Mouse (Mus musculus): ENCODE measurements at regions not wholly inside any gene's neighbourhood (a gene's known extent, or its start where the extent isn't known, plus 50 kb on each side); places are given as distances from the start of the nearest gene placed in this dataset.

GRCm38 (mm10) chr2:138045933-138046642 is 210.3 kb upstream of the Btbd3 start:
- H3K27me3 ChIP-seq (ENCODE audit: insufficient read depth, poor library complexity, severe bottlenecking), result no peaks in the 10 kb centered on the region
- H3K4me3 ChIP-seq, result no peak overlapping the region
- 47% methylated on average over 5 of the region's 5 CpGs for WGBS
- H3K4me1 ChIP-seq, result peaks cover 5% of the 10 kb centered on the region
- no peak overlapping the region for H3K27ac ChIP-seq
- no peak for DNase-seq (ENCODE audit: low spot score)
- H3K36me3 ChIP-seq, result no peaks in the 10 kb centered on the region
- H3K9me3 ChIP-seq, result no peaks in the 10 kb centered on the region

DNA sequence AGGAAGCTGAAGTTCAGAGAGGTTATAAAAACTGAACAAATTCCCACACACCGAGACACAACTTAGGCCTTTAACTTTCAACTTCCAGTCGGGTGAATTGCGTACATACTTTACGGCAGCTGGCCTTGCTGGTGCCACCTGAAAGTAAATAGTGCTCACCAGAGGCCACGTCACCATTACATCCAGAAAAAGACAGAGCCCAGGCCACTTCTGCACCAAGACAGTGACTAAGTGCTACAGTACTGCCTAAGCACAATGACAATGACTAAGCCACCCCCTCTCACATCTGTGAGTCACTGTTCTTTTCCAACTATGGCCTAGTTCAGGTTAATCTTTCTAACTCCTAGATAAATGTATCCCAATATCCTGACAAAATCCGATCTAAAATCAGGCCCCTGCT is 215.7 kb upstream of the Btbd3 start:
- H3K27me3 ChIP-seq (ENCODE audit: insufficient read depth, poor library complexity, severe bottlenecking), result no peaks in the 10 kb centered on the region
- no peak for DNase-seq (ENCODE audit: low spot score)
- H3K4me3 ChIP-seq, result no peak overlapping the region
- H3K9me3 ChIP-seq, result no peaks in the 10 kb centered on the region
- 84% methylated on average over 6 of the region's 6 CpGs for WGBS
- no peaks in the 10 kb centered on the region for H3K36me3 ChIP-seq
- no peaks in the 10 kb centered on the region for H3K4me1 ChIP-seq
- H3K27ac ChIP-seq, result no peak overlapping the region

- Histone ChIP-seq H3K4me1 (no peaks in the 10 kb centered on the region), H3K27me3 (ENCODE audit: insufficient read depth, poor library complexity, severe bottlenecking) (no peaks in the 10 kb centered on the region), H3K27ac (no peak overlapping the region), H3K4me3 (no peak overlapping the region), H3K36me3 (no peaks in the 10 kb centered on the region), H3K9me3 (no peaks in the 10 kb centered on the region)
- 85% methylated on average over 5 of the region's 5 CpGs for WGBS
- DNase-seq (ENCODE audit: low spot score), result no peak
Observed at GRCm38 (mm10) chr2:138040302-138040701, 216.1 kb upstream of the Btbd3 start.

DNA sequence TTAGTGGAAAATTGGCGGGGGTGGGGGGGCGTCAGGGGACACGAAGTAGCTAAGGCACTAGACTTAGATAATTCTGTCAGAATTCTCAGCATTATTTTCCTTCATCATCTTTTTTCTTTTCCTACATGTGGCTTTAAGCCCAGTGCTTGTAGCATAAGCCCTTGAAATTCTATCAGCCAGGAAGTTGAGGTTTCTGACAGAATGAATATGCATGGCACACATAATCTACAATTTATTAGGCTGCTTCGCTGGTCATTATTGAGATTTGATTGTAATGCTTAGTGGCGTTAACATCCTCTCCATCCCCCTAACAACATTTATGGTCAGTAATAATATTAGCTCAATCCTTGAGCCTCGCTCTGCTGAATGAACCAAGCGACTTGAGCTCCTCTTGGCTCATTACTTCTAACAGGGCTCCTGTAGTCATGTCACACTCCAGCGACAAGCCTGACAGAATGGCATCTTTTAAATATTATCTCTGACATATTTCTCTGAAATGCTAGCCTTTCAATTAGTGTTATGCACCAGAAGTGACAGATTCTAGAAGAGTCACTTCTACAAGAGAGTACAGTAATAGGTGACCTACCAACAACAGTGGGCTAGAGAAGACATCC is 222.1 kb upstream of the Btbd3 start:
- Histone ChIP-seq H3K9me3 (no peaks in the 10 kb centered on the region), H3K27ac (no peak overlapping the region), H3K27me3 (ENCODE audit: insufficient read depth, poor library complexity, severe bottlenecking) (no peaks in the 10 kb centered on the region), H3K4me3 (no peak overlapping the region), H3K4me1 (no peaks in the 10 kb centered on the region), H3K36me3 (no peaks in the 10 kb centered on the region)
- WGBS, result 89% methylated on average over 8 of the region's 8 CpGs
- no peak for DNase-seq (ENCODE audit: low spot score)

GRCm38 (mm10) chr2:138033379-138034122 is 222.8 kb upstream of the Btbd3 start:
- 45% methylated on average over 11 of the region's 11 CpGs for WGBS
- Histone ChIP-seq H3K27ac (no peak overlapping the region), H3K9me3 (no peaks in the 10 kb centered on the region), H3K36me3 (no peaks in the 10 kb centered on the region), H3K27me3 (ENCODE audit: insufficient read depth, poor library complexity, severe bottlenecking) (no peaks in the 10 kb centered on the region), H3K4me3 (no peak overlapping the region), H3K4me1 (no peaks in the 10 kb centered on the region)
- peak; percentile 75 for DNase-seq (ENCODE audit: low spot score)

GRCm38 (mm10) chr2:138027411-138027810 is 229.0 kb upstream of the Btbd3 start:
- Histone ChIP-seq H3K4me3 (no peak overlapping the region), H3K27ac (no peak overlapping the region), H3K36me3 (no peaks in the 10 kb centered on the region), H3K9me3 (no peaks in the 10 kb centered on the region), H3K27me3 (ENCODE audit: insufficient read depth, poor library complexity, severe bottlenecking) (no peaks in the 10 kb centered on the region), H3K4me1 (no peaks in the 10 kb centered on the region)
- WGBS, result 83% methylated on average over 1 of the region's 1 CpGs
- DNase-seq (ENCODE audit: low spot score), result no peak

GRCm38 (mm10) chr2:138023558-138023957 is 232.8 kb upstream of the Btbd3 start:
- WGBS, result 74% methylated on average over 2 of the region's 2 CpGs
- Histone ChIP-seq H3K27me3 (ENCODE audit: insufficient read depth, poor library complexity, severe bottlenecking) (no peaks in the 10 kb centered on the region), H3K4me1 (no peaks in the 10 kb centered on the region), H3K4me3 (no peak overlapping the region), H3K9me3 (no peaks in the 10 kb centered on the region), H3K36me3 (no peaks in the 10 kb centered on the region), H3K27ac (no peak overlapping the region)
- no peak for DNase-seq (ENCODE audit: low spot score)

DNA sequence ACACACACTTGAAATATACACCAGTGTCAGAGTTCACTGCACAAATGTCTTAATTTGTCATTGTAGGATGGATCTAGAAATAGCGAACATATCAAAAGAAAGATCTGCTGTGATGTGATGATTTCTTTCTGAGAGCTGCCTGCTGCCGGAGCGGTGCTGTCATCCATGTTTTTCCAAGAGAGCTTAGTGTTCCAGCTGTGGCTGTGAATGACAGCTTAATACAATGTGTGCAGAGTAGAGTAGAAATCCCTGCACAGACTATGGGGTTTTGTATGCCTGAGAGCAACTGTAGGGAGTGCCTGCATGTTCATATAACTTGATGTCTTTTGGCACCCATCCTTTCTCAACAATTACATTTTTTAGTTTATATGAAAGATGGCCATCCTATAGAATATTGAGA is 274.6 kb upstream of the Btbd3 start:
- no peak overlapping the region for H3K27ac ChIP-seq

DNA sequence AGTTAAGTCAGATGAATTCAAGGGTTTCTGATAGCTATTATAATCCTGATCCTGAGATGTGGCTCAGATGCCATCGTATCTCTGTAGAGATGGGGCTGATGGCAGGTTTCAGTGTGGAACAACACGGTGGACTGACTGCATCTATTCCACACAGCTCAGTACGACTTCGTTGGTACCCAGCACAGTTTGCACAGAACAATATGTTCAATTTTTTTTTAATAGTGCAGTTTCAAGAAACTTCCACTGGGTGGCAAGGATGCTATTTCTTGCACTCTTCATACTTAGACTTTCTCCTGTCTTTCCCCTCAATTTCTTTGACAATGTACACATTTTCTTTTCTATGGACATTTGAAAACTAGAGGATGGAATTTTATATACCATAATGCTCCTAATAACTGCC is 278.6 kb upstream of the Btbd3 start:
- no peak for DNase-seq (ENCODE audit: low spot score)
- 60% methylated on average over 4 of the region's 4 CpGs for WGBS

More for the DNA sequence above, 274.6 kb upstream of the Btbd3 start:
- Histone ChIP-seq H3K27me3 (ENCODE audit: insufficient read depth, poor library complexity, severe bottlenecking) (no peaks in the 10 kb centered on the region), H3K4me1 (no peaks in the 10 kb centered on the region), H3K36me3 (no peaks in the 10 kb centered on the region), H3K4me3 (no peak overlapping the region), H3K9me3 (no peaks in the 10 kb centered on the region)
- 74% methylated on average over 3 of the region's 3 CpGs for WGBS
- no peak for DNase-seq (ENCODE audit: low spot score)

DNA sequence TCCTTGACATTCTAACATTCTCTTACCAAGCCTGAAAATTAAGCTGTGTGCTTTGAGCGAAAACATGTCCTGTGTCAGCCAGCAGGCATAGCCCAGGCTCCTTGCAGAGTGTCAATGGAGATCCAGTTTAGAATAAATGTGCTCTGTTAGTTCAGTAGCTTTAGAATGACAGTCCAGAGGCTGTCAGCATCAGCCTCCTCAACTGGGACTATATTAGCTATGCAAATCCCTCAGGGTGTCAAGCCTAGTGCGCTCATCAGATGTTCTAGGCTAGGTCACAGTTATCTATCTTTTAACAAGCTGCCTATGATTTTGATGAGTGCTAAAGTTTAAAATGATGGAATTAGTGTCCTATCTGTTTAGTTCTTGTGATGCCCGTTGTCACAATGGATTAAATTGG is 281.7 kb upstream of the Btbd3 start:
- H3K4me3 ChIP-seq, result no peak overlapping the region
- H3K9me3 ChIP-seq, result no peaks in the 10 kb centered on the region
- H3K4me1 ChIP-seq, result no peaks in the 10 kb centered on the region
- DNase-seq (ENCODE audit: low spot score), result no peak
- H3K27me3 ChIP-seq (ENCODE audit: insufficient read depth, poor library complexity, severe bottlenecking), result no peaks in the 10 kb centered on the region
- H3K36me3 ChIP-seq, result no peaks in the 10 kb centered on the region
- no peak overlapping the region for H3K27ac ChIP-seq
- WGBS, result 73% methylated on average over 3 of the region's 3 CpGs

More for the DNA sequence above, 278.6 kb upstream of the Btbd3 start:
- H3K4me3 ChIP-seq, result no peak overlapping the region
- no peaks in the 10 kb centered on the region for H3K27me3 ChIP-seq (ENCODE audit: insufficient read depth, poor library complexity, severe bottlenecking)
- no peaks in the 10 kb centered on the region for H3K36me3 ChIP-seq
- H3K27ac ChIP-seq, result no peak overlapping the region
- no peaks in the 10 kb centered on the region for H3K9me3 ChIP-seq
- H3K4me1 ChIP-seq, result no peaks in the 10 kb centered on the region

DNA sequence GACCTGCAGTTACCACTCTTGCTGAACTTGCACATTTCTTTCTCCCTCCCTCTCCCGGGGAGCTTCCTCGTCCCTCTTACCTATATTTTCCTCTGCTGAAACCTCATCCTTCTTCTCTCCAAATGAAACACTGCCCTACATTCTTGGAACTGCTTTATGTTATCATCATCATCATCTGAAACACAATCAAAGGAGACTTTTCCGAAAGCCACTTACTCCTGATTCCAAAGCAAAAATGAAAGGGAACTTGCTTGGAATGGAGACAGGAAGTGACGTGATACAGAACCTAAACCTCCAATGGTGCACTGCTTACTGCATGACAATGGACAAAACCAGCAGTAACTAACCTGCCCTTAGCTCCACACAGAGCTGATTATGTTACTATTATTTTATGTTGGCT is 287.2 kb upstream of the Btbd3 start:
- H3K4me3 ChIP-seq, result no peak overlapping the region
- no peaks in the 10 kb centered on the region for H3K36me3 ChIP-seq
- H3K4me1 ChIP-seq, result no peaks in the 10 kb centered on the region
- 75% methylated on average over 4 of the region's 4 CpGs for WGBS
- DNase-seq (ENCODE audit: low spot score), result no peak
- H3K9me3 ChIP-seq, result no peaks in the 10 kb centered on the region
- no peaks in the 10 kb centered on the region for H3K27me3 ChIP-seq (ENCODE audit: insufficient read depth, poor library complexity, severe bottlenecking)
- no peak overlapping the region for H3K27ac ChIP-seq

GRCm38 (mm10) chr2:137966460-137967076 is 289.8 kb upstream of the Btbd3 start:
- H3K9me3 ChIP-seq, result no peaks in the 10 kb centered on the region
- no peaks in the 10 kb centered on the region for H3K36me3 ChIP-seq
- H3K4me1 ChIP-seq, result no peaks in the 10 kb centered on the region
- WGBS, result 59% methylated on average over 10 of the region's 10 CpGs
- no peak for DNase-seq (ENCODE audit: low spot score)
- no peaks in the 10 kb centered on the region for H3K27me3 ChIP-seq (ENCODE audit: insufficient read depth, poor library complexity, severe bottlenecking)
- no peak overlapping the region for H3K4me3 ChIP-seq
- no peak overlapping the region for H3K27ac ChIP-seq

GRCm38 (mm10) chr2:137954830-137955229 is 301.5 kb upstream of the Btbd3 start:
- no peaks in the 10 kb centered on the region for H3K9me3 ChIP-seq
- H3K4me3 ChIP-seq, result no peak overlapping the region
- no peaks in the 10 kb centered on the region for H3K27me3 ChIP-seq (ENCODE audit: insufficient read depth, poor library complexity, severe bottlenecking)
- 87% methylated on average over 2 of the region's 2 CpGs for WGBS
- no peaks in the 10 kb centered on the region for H3K36me3 ChIP-seq
- H3K27ac ChIP-seq, result no peak overlapping the region
- no peaks in the 10 kb centered on the region for H3K4me1 ChIP-seq
- no peak for DNase-seq (ENCODE audit: low spot score)

Data from heart, embryonic 10.5 days (tissue).